In the genomic region with DNA sequence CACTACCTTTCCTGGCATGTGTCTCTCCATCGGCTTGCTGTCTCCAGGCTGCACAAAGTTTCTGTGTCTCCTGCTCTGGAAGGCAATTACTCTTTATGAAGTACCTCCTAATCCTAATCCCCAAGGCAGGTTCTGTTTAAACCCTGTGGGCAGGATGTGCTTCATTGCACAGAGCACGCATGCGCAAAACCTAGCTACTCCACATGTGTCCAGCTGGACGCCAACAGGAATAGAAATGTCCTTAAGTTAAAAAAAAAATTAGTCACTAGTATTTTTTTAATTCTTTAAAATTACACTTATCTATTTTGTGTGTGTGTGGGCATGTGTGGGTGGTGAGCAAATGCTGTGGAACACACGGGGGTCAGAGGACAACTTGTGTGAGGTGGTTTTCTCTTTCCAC, we compare ENCODE assay signal across 19 mouse cellular contexts. TPM values are rescaled to one million over a fixed set of nuclear protein-coding genes. Genes with fewer than 3 reads are reported as not detected.
DNase-seq lines count a peak whose midpoint lies in the region; ATAC-seq and TF ChIP-seq lines count a peak whose summit lies in the region.
"Had no signal": no experiment of that assay in that cellular context is flagged by ENCODE, and none has a peak within 500 bp of the region (broad histone marks: within the 10 kb centered on the region; RNA-seq: fewer than 3 reads in every experiment).

No protein-coding gene starts in this region.

- WGBS in heart, embryonic 10.5 days, result 85% methylated on average over 5 of the region's 5 CpGs
- 57% methylated on average over 5 of the region's 5 CpGs for WGBS in stomach, embryonic 16.5 days

- H3K9ac ChIP-seq in ES-E14 (ENCODE audit: insufficient read depth, low read depth, low read length, poor library complexity, severe bottlenecking), result peak overlapping the region; percentile 45; the same call in 1 of the 2 replicates
- 0 out of 2 replicates have a peak overlapping the region, but pooled peaks have one; percentile 36 for H3K9ac ChIP-seq in stomach, embryonic 16.5 days (ENCODE audit: low read length)
- H3K9ac ChIP-seq: embryonic facial prominence, embryonic 12.5 days; heart, embryonic 15.5 days; liver, embryonic 12.5 days; midbrain, embryonic 12.5 days had no signal

- no peak for ATAC-seq in stomach, embryonic 16.5 days (ENCODE audit: insufficient read depth, low FRiP score)
- ATAC-seq: activated CD4-positive, CD25-positive, alpha-beta regulatory T cell, adult 4 months; hindbrain, postnatal 0 days; liver, embryonic 12.5 days had no signal

- H3K36me3 ChIP-seq in heart, embryonic 10.5 days, result no peaks in the 10 kb centered on the region
- no peaks in the 10 kb centered on the region for H3K36me3 ChIP-seq in ES-E14 (ENCODE audit: control insufficient read depth, insufficient read depth, low read length, poor library complexity, severe bottlenecking)
- no peaks in the 10 kb centered on the region for H3K36me3 ChIP-seq in stomach, embryonic 16.5 days (ENCODE audit: control insufficient read depth, insufficient read depth, low read length)
- H3K36me3 ChIP-seq: embryonic facial prominence, embryonic 12.5 days; heart, embryonic 15.5 days; hindbrain, embryonic 10.5 days; liver, embryonic 12.5 days; midbrain, embryonic 12.5 days had no signal

- in situ Hi-C loops in ES-E14 (cut with MboI; ENCODE audit: low sequenced_read_pairs in 2 of 2, unreplicated experiment in 2 of 2), result no loop called here

- peak; percentile 33 for DNase-seq in heart, postnatal 4 days
- no peak for DNase-seq in heart, embryonic 10.5 days (ENCODE audit: low spot score)
- peak; percentile 45 to 66 for DNase-seq in kidney, postnatal 4 days
- no peak for DNase-seq in kidney, postnatal 14 days
- DNase-seq in ES-E14 (ENCODE audit: low read depth, low spot score), result no peak
- no peak for DNase-seq in gastrocnemius, adult 2 months
- DNase-seq: cerebellum, adult 9-11 months; layer of hippocampus, adult 9-11 months; lung, adult 2 months; retina, postnatal 1 day; thymus, postnatal 36 days had no signal

- H3K27me3 ChIP-seq in heart, embryonic 10.5 days (ENCODE audit: insufficient read depth, poor library complexity, severe bottlenecking), result no peaks in the 10 kb centered on the region
- no peaks in the 10 kb centered on the region for H3K27me3 ChIP-seq in stomach, embryonic 16.5 days (ENCODE audit: control insufficient read depth, insufficient read depth, low read length)
- H3K27me3 ChIP-seq: embryonic facial prominence, embryonic 12.5 days; heart, embryonic 15.5 days; liver, embryonic 12.5 days; midbrain, embryonic 12.5 days had no signal

- H3K27ac ChIP-seq in heart, embryonic 10.5 days, result no peak overlapping the region
- peak overlapping the region; percentile 73 for H3K27ac ChIP-seq in ES-E14 (ENCODE audit: insufficient read depth, low read depth, low read length, poor library complexity, severe bottlenecking)
- H3K27ac ChIP-seq in stomach, embryonic 16.5 days (ENCODE audit: low read length), result peak overlapping the region; percentile 94
- no peak overlapping the region for H3K27ac ChIP-seq in gastrocnemius, adult 2 months
- H3K27ac ChIP-seq: heart, embryonic 15.5 days; hindbrain, embryonic 10.5 days; hindbrain, postnatal 0 days; liver, embryonic 12.5 days; midbrain, embryonic 12.5 days had no signal

- H3K4me2 ChIP-seq in stomach, embryonic 16.5 days (ENCODE audit: low read depth, low read length), result peak overlapping the region; percentile 20; the same call in 1 of the 2 replicates
- H3K4me2 ChIP-seq: embryonic facial prominence, embryonic 12.5 days; heart, embryonic 15.5 days; liver, embryonic 12.5 days; midbrain, embryonic 12.5 days had no signal

- H3K4me3 ChIP-seq in heart, embryonic 10.5 days, result no peak overlapping the region
- no peak overlapping the region for H3K4me3 ChIP-seq in ES-E14 (ENCODE audit: insufficient read depth in 1 of 2, low read depth in 1 of 2, low read length in 2 of 2, poor library complexity in 1 of 2, severe bottlenecking in 1 of 2)
- H3K4me3 ChIP-seq in stomach, embryonic 16.5 days (replicated peaks; ENCODE audit: low read length), result no peak overlapping the region
- H3K4me3 ChIP-seq in gastrocnemius, adult 2 months, result no peak overlapping the region
- H3K4me3 ChIP-seq: embryonic facial prominence, embryonic 12.5 days; heart, embryonic 15.5 days; hindbrain, embryonic 10.5 days; liver, embryonic 12.5 days; midbrain, embryonic 12.5 days had no signal

- H3K4me1 ChIP-seq in heart, embryonic 10.5 days, result peaks cover 24% of the 10 kb centered on the region
- peaks cover 6 to 17% of the 10 kb centered on the region in 2 experiments; a peak in 3 of 4 replicates for H3K4me1 ChIP-seq in ES-E14 (ENCODE audit: control insufficient read depth in 2 of 2, insufficient read depth in 2 of 2, low read length in 2 of 2, poor library complexity in 1 of 2)
- H3K4me1 ChIP-seq in stomach, embryonic 16.5 days (ENCODE audit: control insufficient read depth, insufficient read depth, low read length), result peaks cover 8% of the 10 kb centered on the region

- intact Hi-C loops in gastrocnemius, adult 2 months (cut with DNase I), result no loop called here

- TF ChIP-seq CTCF in gastrocnemius, adult 2 months (IDR thresholded peaks at IDR 0.05), result no peak

- H3K9me3 ChIP-seq in heart, embryonic 10.5 days, result no peaks in the 10 kb centered on the region
- no peaks in the 10 kb centered on the region for H3K9me3 ChIP-seq in ES-E14 (ENCODE audit: control insufficient read depth, insufficient read depth, low read depth, low read length)
- no peaks in the 10 kb centered on the region for H3K9me3 ChIP-seq in stomach, embryonic 16.5 days (replicated peaks; ENCODE audit: control insufficient read depth, low read length)
- H3K9me3 ChIP-seq: embryonic facial prominence, embryonic 12.5 days; heart, embryonic 15.5 days; midbrain, embryonic 12.5 days had no signal

TF ChIP-seq in ES-E14, 5 proteins besides CTCF, POLR2A, EP300 and RAD21:
- TF ChIP-seq MAFK (IDR thresholded peaks at IDR 0.05; ENCODE audit: insufficient read depth, low read depth, low read length), result no peak
- TF ChIP-seq HCFC1 (IDR thresholded peaks at IDR 0.05; ENCODE audit: borderline replicate concordance, insufficient read depth, low read length), result no peak
- no peak for TF ChIP-seq CHD2 (IDR thresholded peaks at IDR 0.05; ENCODE audit: low read depth, low read length)
- no peak for TF ChIP-seq ZC3H11A (IDR thresholded peaks at IDR 0.05; ENCODE audit: borderline replicate concordance, low read depth, low read length)
- no peak for TF ChIP-seq ZNF384 (IDR thresholded peaks at IDR 0.05; ENCODE audit: low read depth, low read length)

RNA-seq across cellular contexts. Expression of a gene that starts 10.8 kb away (rescaled TPM):
- total RNA-seq in heart, postnatal 4 days (2021), result 100 to 1,000 TPM; 632 to 676 TPM
- 390 and 445 TPM in 2 replicates for polyA plus RNA-seq in heart, embryonic 10.5 days (2016; fragmentation: Nextera tagmentation; extraction: Ambion mirVana)
- total RNA-seq in ES-E14 (2012; rRNA removed), result 536 and 572 TPM in 2 replicates
- 486 and 539 TPM in 2 replicates for polyA plus RNA-seq in stomach, embryonic 16.5 days (2015; fragmentation: Nextera tagmentation; extraction: Ambion mirVana)
- 100 to 1,000 TPM; 213 to 241 TPM for total RNA-seq in gastrocnemius, adult 2 months (2021)

Comparison
In these comparisons a context has a peak if more than half of its experiments do, and no peak if none do; other contexts are left out.
1. DNase-seq: peak in heart, postnatal 4 days (single experiment) and kidney, postnatal 4 days (2 of 2); none in heart, embryonic 10.5 days (single experiment), kidney, postnatal 14 days (single experiment), ES-E14 (single experiment) and gastrocnemius, adult 2 months (single experiment).
2. H3K27ac ChIP-seq: peak in ES-E14 (single experiment) and stomach, embryonic 16.5 days (single experiment); none in heart, embryonic 10.5 days (single experiment) and gastrocnemius, adult 2 months (single experiment).